Mouse (Mus musculus): Measurements from ENCODE around the gene Gm45062. TPM values are rescaled to one million over a fixed set of nuclear protein-coding genes. Genes with fewer than 3 reads are reported as not detected.

The Gm45062 gene
- polyA plus RNA-seq, 1 experiment: not detected

DNA sequence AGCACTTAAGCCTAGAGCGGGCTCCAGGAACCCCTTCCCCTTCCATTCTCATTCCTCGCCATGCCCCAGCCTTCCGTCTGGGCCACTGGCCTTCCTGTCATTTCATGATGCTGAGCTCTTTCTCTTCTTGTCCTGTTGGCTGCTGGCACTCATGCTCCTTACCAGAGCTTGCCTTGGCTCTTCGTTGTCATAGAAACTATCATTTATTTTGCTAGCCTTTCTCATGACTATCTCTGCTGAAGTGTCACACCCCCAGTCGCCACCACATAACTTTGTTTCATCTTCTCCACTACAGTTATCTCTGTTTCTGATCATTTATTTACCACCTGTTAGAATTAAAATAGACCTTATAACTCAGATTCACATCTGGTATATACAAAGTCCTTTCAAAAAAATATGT lies 117.1 kb downstream of the Gm45062 start:
- no peaks in the 10 kb centered on the region for H3K27me3 ChIP-seq (replicated peaks)
- TF ChIP-seq FLI1 (IDR thresholded peaks at IDR 0.05; ENCODE audit: low read length): no peak
- TF ChIP-seq GATA1 (IDR thresholded peaks at IDR 0.05; ENCODE audit: borderline replicate concordance, low read length): no peak
- H3K36me3 ChIP-seq (replicated peaks; ENCODE audit: low read length): peaks cover 22% of the 10 kb centered on the region

GRCm38 (mm10) chr6:8377667-8378066 lies 118.4 kb downstream of the Gm45062 start:
- Histone ChIP-seq H3K9me3 (no peaks in the 10 kb centered on the region), H3K27me3 (replicated peaks) (no peaks in the 10 kb centered on the region), H3K4me3 (replicated peaks) (no peak overlapping the region), H3K4me1 (peaks cover 6% of the 10 kb centered on the region), H3K36me3 (replicated peaks; ENCODE audit: low read length) (peaks cover 17% of the 10 kb centered on the region)
- TF ChIP-seq GATA1 (IDR thresholded peaks at IDR 0.05; ENCODE audit: borderline replicate concordance, low read length) (no peak), FLI1 (IDR thresholded peaks at IDR 0.05; ENCODE audit: low read length) (no peak)

More for the DNA sequence above, 117.1 kb downstream of the Gm45062 start:
- Histone ChIP-seq H3K4me3 (replicated peaks) (no peak overlapping the region), H3K9me3 (no peaks in the 10 kb centered on the region), H3K4me1 (peaks cover 6% of the 10 kb centered on the region)

DNA sequence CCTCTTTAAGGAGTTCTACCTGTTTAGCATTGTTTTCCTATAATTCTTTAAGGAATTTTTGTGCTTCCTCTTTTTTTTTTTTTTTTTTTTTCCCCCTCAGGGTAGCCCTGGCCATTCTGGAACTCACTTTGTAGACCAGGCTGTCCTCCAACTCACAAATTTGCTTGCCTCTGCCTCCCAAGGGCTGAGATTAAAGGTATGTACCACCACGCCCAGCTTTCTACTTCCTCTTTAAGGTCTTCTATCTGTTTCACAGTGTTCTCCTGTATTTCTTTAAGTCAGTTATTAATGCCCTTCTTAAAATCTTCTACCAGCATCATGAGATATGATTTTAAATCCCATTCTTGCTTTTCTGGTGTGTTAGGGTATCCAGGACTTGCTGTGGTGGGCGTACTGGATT lies 130.1 kb downstream of the Gm45062 start:
- Histone ChIP-seq H3K9me3 (no peaks in the 10 kb centered on the region), H3K4me1 (peaks cover 9% of the 10 kb centered on the region), H3K4me3 (replicated peaks) (no peak overlapping the region), H3K36me3 (replicated peaks; ENCODE audit: low read length) (no peaks in the 10 kb centered on the region), H3K27me3 (replicated peaks) (no peaks in the 10 kb centered on the region)
- TF ChIP-seq GATA1 (IDR thresholded peaks at IDR 0.05; ENCODE audit: borderline replicate concordance, low read length) (no peak), FLI1 (IDR thresholded peaks at IDR 0.05; ENCODE audit: low read length) (no peak)

- Histone ChIP-seq H3K4me3 (replicated peaks) (no peak overlapping the region), H3K36me3 (replicated peaks; ENCODE audit: low read length) (no peaks in the 10 kb centered on the region), H3K9me3 (no peaks in the 10 kb centered on the region), H3K27me3 (replicated peaks) (no peaks in the 10 kb centered on the region), H3K4me1 (peaks cover 9% of the 10 kb centered on the region)
- TF ChIP-seq FLI1 (IDR thresholded peaks at IDR 0.05; ENCODE audit: low read length): no peak
- no peak for TF ChIP-seq GATA1 (IDR thresholded peaks at IDR 0.05; ENCODE audit: borderline replicate concordance, low read length)
Observed at GRCm38 (mm10) chr6:8390296-8390695, 131.0 kb downstream of the Gm45062 start.

DNA sequence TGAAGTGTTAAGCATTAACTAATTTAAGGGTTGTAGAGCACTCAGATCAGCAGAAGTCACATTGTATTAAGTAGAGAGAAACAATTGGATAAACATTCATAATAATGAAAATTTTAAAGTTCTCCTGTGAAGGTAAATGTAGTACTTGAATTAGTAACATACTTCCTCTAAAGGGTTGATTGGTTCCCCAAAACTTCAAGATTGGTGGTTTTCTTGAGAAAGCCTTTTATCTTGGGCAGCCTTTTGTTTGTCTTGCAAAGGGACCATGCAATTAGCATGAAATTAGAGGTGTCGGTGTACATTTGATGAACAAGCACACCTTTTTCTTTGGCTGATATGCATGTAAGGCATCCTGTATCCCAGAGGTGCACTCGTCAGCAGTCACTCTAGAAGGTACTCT lies 131.7 kb downstream of the Gm45062 start:
- no peaks in the 10 kb centered on the region for H3K9me3 ChIP-seq
- H3K4me3 ChIP-seq (replicated peaks): no peak overlapping the region
- H3K27me3 ChIP-seq (replicated peaks): no peaks in the 10 kb centered on the region
- H3K36me3 ChIP-seq (replicated peaks; ENCODE audit: low read length): no peaks in the 10 kb centered on the region
- H3K4me1 ChIP-seq: peaks cover 9% of the 10 kb centered on the region
- TF ChIP-seq GATA1 (IDR thresholded peaks at IDR 0.05; ENCODE audit: borderline replicate concordance, low read length) (no peak), FLI1 (IDR thresholded peaks at IDR 0.05; ENCODE audit: low read length) (no peak)

DNA sequence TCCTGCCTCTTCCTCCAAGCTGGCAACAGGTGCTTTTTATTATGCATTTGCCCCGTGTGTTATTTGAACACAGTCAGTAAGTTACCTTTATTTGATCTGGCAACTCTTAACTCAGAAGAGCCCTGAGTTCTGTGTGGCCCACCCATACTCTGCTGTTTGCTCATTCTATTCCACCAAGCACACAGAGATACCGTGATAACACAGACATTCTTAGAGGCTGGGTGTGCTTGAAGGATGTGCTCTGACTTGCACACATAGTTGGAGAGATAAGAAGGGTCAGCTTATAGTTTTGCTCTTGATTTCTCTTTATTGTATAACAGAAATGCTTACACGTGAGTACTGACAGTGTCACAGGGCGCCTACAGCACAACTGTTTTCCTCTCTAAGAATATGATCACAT lies 133.8 kb downstream of the Gm45062 start:
- Histone ChIP-seq H3K4me3 (replicated peaks) (no peak overlapping the region), H3K27me3 (replicated peaks) (no peaks in the 10 kb centered on the region), H3K4me1 (peaks cover 9% of the 10 kb centered on the region), H3K9me3 (no peaks in the 10 kb centered on the region), H3K36me3 (replicated peaks; ENCODE audit: low read length) (no peaks in the 10 kb centered on the region)
- TF ChIP-seq GATA1 (IDR thresholded peaks at IDR 0.05; ENCODE audit: borderline replicate concordance, low read length) (no peak), FLI1 (IDR thresholded peaks at IDR 0.05; ENCODE audit: low read length) (no peak)

DNA sequence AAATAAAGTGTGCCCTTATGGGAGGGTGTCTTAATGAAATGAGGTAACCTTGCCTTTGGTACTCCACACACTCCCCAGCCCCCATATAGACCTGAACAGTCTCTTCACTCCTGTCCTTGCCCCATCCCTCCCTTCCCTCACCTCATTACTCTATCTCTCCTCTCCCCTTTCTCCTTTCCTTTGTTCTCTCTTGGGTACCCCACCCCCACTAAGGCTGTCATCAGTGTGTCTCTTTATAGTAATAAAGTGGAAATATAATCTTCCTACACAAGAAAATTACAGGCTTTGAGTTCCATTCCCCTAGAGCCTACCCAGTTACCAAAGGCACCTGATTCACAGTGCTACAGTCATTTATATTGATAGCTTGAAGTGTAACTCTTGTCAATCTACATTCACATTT lies 134.8 kb downstream of the Gm45062 start:
- Histone ChIP-seq H3K36me3 (replicated peaks; ENCODE audit: low read length) (no peaks in the 10 kb centered on the region), H3K27me3 (replicated peaks) (no peaks in the 10 kb centered on the region), H3K9me3 (no peaks in the 10 kb centered on the region), H3K4me3 (replicated peaks) (no peak overlapping the region), H3K4me1 (peaks cover 9% of the 10 kb centered on the region)
- TF ChIP-seq FLI1 (IDR thresholded peaks at IDR 0.05; ENCODE audit: low read length) (no peak), GATA1 (IDR thresholded peaks at IDR 0.05; ENCODE audit: borderline replicate concordance, low read length) (no peak)

- Histone ChIP-seq H3K4me1 (peaks cover 9% of the 10 kb centered on the region), H3K36me3 (replicated peaks; ENCODE audit: low read length) (no peaks in the 10 kb centered on the region), H3K27me3 (replicated peaks) (no peaks in the 10 kb centered on the region), H3K9me3 (no peaks in the 10 kb centered on the region), H3K4me3 (replicated peaks) (no peak overlapping the region)
- TF ChIP-seq FLI1 (IDR thresholded peaks at IDR 0.05; ENCODE audit: low read length) (no peak), GATA1 (IDR thresholded peaks at IDR 0.05; ENCODE audit: borderline replicate concordance, low read length) (no peak)
Observed at GRCm38 (mm10) chr6:8395061-8395460, 135.8 kb downstream of the Gm45062 start.

DNA sequence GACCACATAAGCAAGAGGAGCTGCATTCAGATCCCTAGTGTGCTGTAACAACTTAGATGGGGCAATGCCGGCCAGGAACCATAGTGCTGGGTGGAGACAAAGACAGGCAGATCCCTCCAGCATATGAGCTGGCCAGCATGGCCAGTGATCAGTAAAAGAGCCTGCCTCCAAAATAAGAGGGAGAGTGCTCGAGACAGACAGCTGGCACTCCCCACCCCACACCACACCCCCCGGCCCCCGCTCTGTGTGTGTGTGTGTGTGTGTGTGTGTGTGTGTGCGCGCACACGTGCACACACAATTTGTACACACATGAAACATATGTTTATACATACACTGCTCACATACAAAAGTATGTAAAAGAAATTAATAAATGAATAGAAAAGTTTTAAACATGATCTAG lies 138.0 kb downstream of the Gm45062 start:
- no peak overlapping the region for H3K4me3 ChIP-seq (replicated peaks)
- no peak for TF ChIP-seq GATA1 (IDR thresholded peaks at IDR 0.05; ENCODE audit: borderline replicate concordance, low read length)
- no peak for TF ChIP-seq FLI1 (IDR thresholded peaks at IDR 0.05; ENCODE audit: low read length)
- peaks cover 9% of the 10 kb centered on the region for H3K4me1 ChIP-seq
- peaks cover 4% of the 10 kb centered on the region for H3K36me3 ChIP-seq (replicated peaks; ENCODE audit: low read length)
- no peaks in the 10 kb centered on the region for H3K27me3 ChIP-seq (replicated peaks)
- H3K9me3 ChIP-seq: no peaks in the 10 kb centered on the region

- TF ChIP-seq GATA1 (IDR thresholded peaks at IDR 0.05; ENCODE audit: borderline replicate concordance, low read length): no peak
- no peak for TF ChIP-seq FLI1 (IDR thresholded peaks at IDR 0.05; ENCODE audit: low read length)
- H3K9me3 ChIP-seq: no peaks in the 10 kb centered on the region
- no peaks in the 10 kb centered on the region for H3K4me1 ChIP-seq
- no peak overlapping the region for H3K4me3 ChIP-seq (replicated peaks)
- H3K36me3 ChIP-seq (replicated peaks; ENCODE audit: low read length): peaks cover 10% of the 10 kb centered on the region
- no peaks in the 10 kb centered on the region for H3K27me3 ChIP-seq (replicated peaks)
Observed at GRCm38 (mm10) chr6:8399710-8400109, 140.5 kb downstream of the Gm45062 start.

DNA sequence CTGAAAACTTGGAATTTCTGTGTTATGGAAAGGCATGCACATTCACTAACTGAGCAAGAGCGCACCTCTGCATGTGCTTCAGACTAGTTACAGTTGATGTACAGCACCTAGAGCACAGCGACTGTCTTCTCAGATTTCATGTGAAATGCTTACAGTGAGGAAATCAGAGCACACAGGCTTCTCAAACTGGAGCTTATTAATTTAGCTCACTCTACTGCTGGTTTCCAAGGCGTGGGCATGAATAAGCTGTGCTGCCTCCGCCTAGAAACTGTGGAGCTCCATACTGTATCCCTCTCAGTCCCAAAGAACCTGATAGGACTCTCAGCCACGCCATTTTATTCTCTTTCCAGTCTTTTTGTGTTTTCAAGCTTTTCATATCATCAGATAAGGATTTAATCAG lies 143.9 kb downstream of the Gm45062 start:
- no peaks in the 10 kb centered on the region for H3K9me3 ChIP-seq
- no peaks in the 10 kb centered on the region for H3K4me1 ChIP-seq
- H3K4me3 ChIP-seq (replicated peaks): no peak overlapping the region
- H3K36me3 ChIP-seq (replicated peaks; ENCODE audit: low read length): peaks cover 10% of the 10 kb centered on the region
- H3K27me3 ChIP-seq (replicated peaks): no peaks in the 10 kb centered on the region
- TF ChIP-seq GATA1 (IDR thresholded peaks at IDR 0.05; ENCODE audit: borderline replicate concordance, low read length): no peak
- TF ChIP-seq FLI1 (IDR thresholded peaks at IDR 0.05; ENCODE audit: low read length): no peak

Measured in megakaryocyte, embryonic 14.5 days (primary cell).